Mouse (Mus musculus) neural tube, embryonic 12.5 days (tissue): ENCODE measurements around the gene Dennd5b. TPM values are rescaled to one million over a fixed set of nuclear protein-coding genes. Genes with fewer than 3 reads are reported as not detected.

Source experiments
- ATAC-seq: fragments of 200-750 bp; cut with Nextera tagmentation; 2 replicates; pipeline ENCODE4 v1.8.0; 2017; ENCODE audit warnings: low read depth, mild to moderate bottlenecking, moderate TSS enrichment, moderate library complexity; ENCODE audit not compliant: low FRiP score
- H3K27ac ChIP-seq: fragments of 300-500 bp; sonication (generic); 2 replicates; pipeline ENCODE4 v1.5.1; 2016
- H3K27me3 ChIP-seq: fragments of 300-500 bp; sonication (generic); replicated peaks from 2 replicates; pipeline ENCODE4 v1.6.1; 2016; ENCODE audit warnings: mild to moderate bottlenecking
- H3K36me3 ChIP-seq: fragments of 300-500 bp; sonication (generic); 2 replicates; pipeline ENCODE4 v1.6.1; 2016; ENCODE audit warnings: mild to moderate bottlenecking
- H3K4me1 ChIP-seq: fragments of 300-500 bp; sonication (generic); 2 replicates; pipeline ENCODE4 v1.6.1; 2016
- H3K4me2 ChIP-seq: fragments of 300-500 bp; sonication (generic); replicated peaks from 2 replicates; pipeline ENCODE4 v1.6.1; 2016; ENCODE audit warnings: mild to moderate bottlenecking
- H3K4me3 ChIP-seq: fragments of 300-500 bp; sonication (generic); 2 replicates; pipeline ENCODE4 v1.5.1; 2016
- H3K9ac ChIP-seq: fragments of 300-500 bp; sonication (generic); 2 replicates; pipeline ENCODE4 v1.6.1; 2016; ENCODE audit warnings: mild to moderate bottlenecking
- H3K9me3 ChIP-seq: fragments of 300-500 bp; sonication (generic); 2 replicates; pipeline ENCODE4 v1.6.1; 2016; ENCODE audit warnings: mild to moderate bottlenecking
- WGBS: fragments of 180-500 bp; shearing (Covaris S2); methylation state at CpG from one replicate; pipeline ENCODE4 v1.1.7; 2016; 5-methylcytosine and 5-hydroxymethylcytosine counted together
- polyA plus RNA-seq: library from polyadenylated mRNA; unstranded; fragments of >200 nt; fragmentation: Nextera tagmentation; extraction: Ambion mirVana; gene quantifications from 2 replicates; pipeline ENCODE4 v1.2.1, GENCODE M21; 2016

Dennd5b gene
- polyA plus RNA-seq, 1 experiment from 2014 or later, result 20.0 TPM

DNA sequence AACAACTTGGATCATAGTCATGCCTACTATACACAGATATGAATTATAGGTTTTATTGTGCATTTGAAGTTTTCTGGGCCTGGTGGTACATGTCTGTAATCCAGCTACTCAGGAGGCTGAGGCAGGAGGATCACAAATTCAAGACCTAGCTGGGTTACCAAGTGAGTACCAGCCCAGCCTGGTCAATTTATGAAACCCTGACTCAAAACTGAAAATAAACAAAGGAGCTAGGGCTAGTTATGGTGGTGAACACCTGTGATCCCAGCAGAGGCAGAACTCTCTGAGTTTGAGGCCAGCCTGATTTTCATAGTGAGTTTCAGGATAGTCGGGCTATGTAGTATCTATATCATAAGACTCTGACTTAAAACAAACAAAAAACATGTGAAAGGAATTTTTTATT lies 4.2 kb downstream of the Dennd5b start:
- Histone ChIP-seq H3K4me3 (no peak overlapping the region), H3K27me3 (no peaks in the 10 kb centered on the region), H3K36me3 (no peaks in the 10 kb centered on the region), H3K4me1 (peaks cover 6% of the 10 kb centered on the region; the same call in 1 of the 2 replicates), H3K4me2 (no peak overlapping the region), H3K9me3 (no peaks in the 10 kb centered on the region), H3K9ac (no peak overlapping the region), H3K27ac (no peak overlapping the region)
- ATAC-seq, result no peak
- WGBS, result 85% methylated on average over 1 of the region's 1 CpGs

DNA sequence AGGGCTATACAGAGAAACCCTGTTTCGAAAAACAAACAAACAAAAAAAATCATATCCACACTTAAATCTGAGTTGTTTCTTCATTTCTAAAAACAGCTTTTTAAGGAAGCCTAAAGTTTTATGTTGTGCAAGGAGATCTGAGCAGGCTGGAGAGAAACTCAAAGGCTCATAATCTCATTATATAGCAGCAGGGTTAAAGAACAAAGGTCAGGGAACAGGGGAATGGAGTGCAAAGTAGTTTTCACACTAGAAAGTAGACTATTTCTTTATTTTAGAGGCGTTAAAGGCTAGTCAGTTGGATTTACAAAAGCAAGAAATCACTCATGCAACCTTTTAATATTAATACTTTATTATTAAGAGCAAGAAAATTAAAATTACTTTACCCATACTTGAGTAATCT lies 5.2 kb downstream of the Dennd5b start:
- no peak for ATAC-seq
- no peak overlapping the region for H3K4me2 ChIP-seq
- H3K9me3 ChIP-seq, result no peaks in the 10 kb centered on the region
- WGBS, result 91% methylated on average over 2 of the region's 2 CpGs
- H3K27me3 ChIP-seq, result no peaks in the 10 kb centered on the region
- no peaks in the 10 kb centered on the region for H3K36me3 ChIP-seq
- no peak overlapping the region for H3K27ac ChIP-seq
- no peak overlapping the region for H3K4me3 ChIP-seq
- peaks cover 6% of the 10 kb centered on the region; the same call in 1 of the 2 replicates for H3K4me1 ChIP-seq
- H3K9ac ChIP-seq, result no peak overlapping the region

DNA sequence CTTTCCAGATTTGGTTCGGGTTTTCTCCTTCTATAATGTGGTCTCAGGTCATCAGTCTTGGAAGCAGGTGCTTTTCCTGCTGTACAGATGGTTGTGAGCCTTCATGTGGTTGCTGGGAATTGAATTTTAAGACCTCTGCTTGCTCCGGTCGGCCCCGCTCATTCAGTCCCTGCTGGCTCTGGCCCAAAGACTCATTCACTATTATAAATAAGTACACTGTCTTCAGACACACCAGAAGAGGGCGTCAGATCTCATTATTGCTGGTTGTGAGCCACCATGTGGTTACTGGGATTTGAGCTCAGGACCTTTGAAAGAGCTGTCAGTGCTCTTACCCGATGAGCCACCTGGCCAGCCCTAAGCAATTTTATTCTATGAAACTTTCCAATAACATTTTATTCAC lies 6.1 kb downstream of the Dennd5b start:
- H3K36me3 ChIP-seq, result no peaks in the 10 kb centered on the region
- no peaks in the 10 kb centered on the region for H3K27me3 ChIP-seq
- no peaks in the 10 kb centered on the region for H3K9me3 ChIP-seq
- no peak overlapping the region for H3K4me2 ChIP-seq
- ATAC-seq, result no peak
- WGBS, result 68% methylated on average over 6 of the region's 6 CpGs
- no peak overlapping the region for H3K9ac ChIP-seq
- no peak overlapping the region for H3K27ac ChIP-seq
- H3K4me1 ChIP-seq, result peaks cover 6% of the 10 kb centered on the region; the same call in 1 of the 2 replicates
- H3K4me3 ChIP-seq, result no peak overlapping the region

DNA sequence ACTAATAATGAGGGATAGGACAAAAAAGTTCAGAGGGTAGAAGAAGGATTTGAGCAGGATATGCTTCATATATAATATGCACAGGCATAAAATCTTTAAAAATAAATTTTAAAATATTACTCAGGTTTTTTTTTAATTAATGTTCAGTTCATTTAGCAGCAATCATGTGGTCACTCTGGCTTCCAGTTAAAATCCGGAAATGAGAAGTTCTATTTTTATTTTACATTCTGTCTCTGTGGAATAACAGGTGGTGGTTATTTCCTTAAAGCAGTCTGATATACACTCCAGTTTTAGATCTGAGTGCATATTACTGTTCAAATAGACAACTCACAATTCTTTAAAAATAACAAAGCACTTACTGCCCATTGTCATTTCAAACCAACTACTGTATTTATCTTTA lies 6.9 kb downstream of the Dennd5b start:
- Histone ChIP-seq H3K27ac (no peak overlapping the region), H3K4me3 (no peak overlapping the region), H3K36me3 (no peaks in the 10 kb centered on the region), H3K4me1 (peaks cover 5% of the 10 kb centered on the region; the same call in 1 of the 2 replicates), H3K9ac (no peak overlapping the region), H3K27me3 (no peaks in the 10 kb centered on the region), H3K9me3 (no peaks in the 10 kb centered on the region), H3K4me2 (no peak overlapping the region)
- ATAC-seq, result no peak
- WGBS, result 88% methylated on average over 1 of the region's 1 CpGs

DNA sequence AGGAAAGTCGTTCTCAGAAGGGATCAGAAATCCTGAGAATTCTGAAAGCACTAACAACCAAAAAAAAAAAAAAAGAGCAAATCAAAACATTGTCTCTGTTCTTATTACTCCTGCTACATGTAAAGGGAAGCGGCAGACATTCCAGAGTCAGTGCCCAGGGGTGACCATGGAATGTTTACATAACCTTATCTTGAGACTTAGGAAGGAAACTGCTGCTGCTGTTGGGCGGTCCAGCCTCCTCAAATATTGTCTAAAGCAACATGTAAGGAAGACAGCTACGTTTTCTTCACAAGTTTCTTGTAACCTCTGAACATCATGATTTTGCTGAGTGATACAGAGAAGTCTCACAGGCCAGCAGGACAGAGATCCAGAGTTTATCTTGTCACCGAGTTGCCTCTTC lies 8.0 kb downstream of the Dennd5b start:
- H3K36me3 ChIP-seq, result no peaks in the 10 kb centered on the region
- no peaks in the 10 kb centered on the region for H3K4me1 ChIP-seq
- WGBS, result 60% methylated on average over 5 of the region's 5 CpGs
- no peak overlapping the region for H3K27ac ChIP-seq
- H3K9me3 ChIP-seq, result no peaks in the 10 kb centered on the region
- H3K9ac ChIP-seq, result no peak overlapping the region
- no peaks in the 10 kb centered on the region for H3K27me3 ChIP-seq
- ATAC-seq, result no peak
- no peak overlapping the region for H3K4me3 ChIP-seq
- H3K4me2 ChIP-seq, result no peak overlapping the region

DNA sequence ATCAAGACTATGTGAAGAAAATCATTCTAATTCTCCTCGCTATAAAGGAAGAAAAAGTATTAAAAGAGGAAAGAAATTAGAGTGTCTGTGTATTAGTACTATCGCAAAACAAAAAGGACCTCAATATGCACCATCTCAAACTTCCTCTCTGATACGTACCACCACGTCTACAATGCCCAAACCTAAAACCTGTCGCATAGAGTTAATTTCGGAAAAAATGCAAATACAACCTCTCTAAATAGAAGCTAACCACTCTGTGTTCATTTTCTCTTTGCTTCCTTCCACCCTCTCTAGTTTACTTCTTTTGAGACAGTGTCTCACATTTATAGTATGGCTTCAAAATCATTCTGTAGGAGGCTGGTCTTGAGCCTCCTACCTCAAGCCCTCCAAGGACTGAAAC lies 9.1 kb downstream of the Dennd5b start:
- H3K27me3 ChIP-seq, result no peaks in the 10 kb centered on the region
- no peak overlapping the region for H3K4me3 ChIP-seq
- H3K36me3 ChIP-seq, result no peaks in the 10 kb centered on the region
- H3K9me3 ChIP-seq, result no peaks in the 10 kb centered on the region
- no peak overlapping the region for H3K27ac ChIP-seq
- no peak overlapping the region for H3K9ac ChIP-seq
- no peak for ATAC-seq
- no peaks in the 10 kb centered on the region for H3K4me1 ChIP-seq
- H3K4me2 ChIP-seq, result no peak overlapping the region
- WGBS, result 96% methylated on average over 6 of the region's 6 CpGs

DNA sequence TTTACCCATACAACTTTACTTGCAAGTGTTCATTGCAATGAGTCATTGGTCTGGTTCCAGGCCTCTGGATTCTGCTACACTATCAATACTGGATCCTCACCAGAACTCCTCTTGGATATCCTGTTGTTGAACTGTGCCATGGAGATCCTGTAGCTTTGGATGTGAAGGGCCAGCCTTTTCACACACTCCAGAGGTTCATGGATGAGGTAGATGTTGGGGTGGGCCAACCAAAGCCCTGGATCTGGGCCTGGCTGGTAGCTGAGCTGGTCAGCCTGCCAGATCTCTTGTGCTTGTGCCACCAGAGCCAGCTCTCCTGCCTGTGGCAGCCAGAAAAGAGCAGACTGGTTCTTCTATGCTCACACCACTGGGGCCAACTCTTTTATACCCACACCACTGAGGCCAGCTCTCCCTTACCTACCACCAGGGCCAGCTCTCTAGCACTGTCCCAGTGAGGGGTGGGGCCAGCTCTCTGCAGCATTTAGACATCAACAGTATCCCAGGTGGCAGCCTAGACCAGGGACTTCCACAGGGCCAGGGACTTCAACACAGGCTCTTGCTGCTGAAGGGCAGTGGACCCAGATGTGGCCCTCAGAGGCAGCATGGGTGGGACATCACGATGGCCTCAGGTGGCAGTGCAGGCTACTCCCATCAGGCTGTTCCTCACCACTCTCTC lies 24.2 kb downstream of the Dennd5b start:
- Histone ChIP-seq H3K4me2 (no peak overlapping the region), H3K9ac (no peak overlapping the region), H3K36me3 (peaks cover 14% of the 10 kb centered on the region), H3K4me1 (no peaks in the 10 kb centered on the region), H3K4me3 (no peak overlapping the region), H3K27ac (no peak overlapping the region), H3K27me3 (no peaks in the 10 kb centered on the region), H3K9me3 (no peaks in the 10 kb centered on the region)
- 0 out of 2 replicates have a peak, but pooled peaks have one; percentile 41 for ATAC-seq
- 100% methylated on average over 1 of the region's 1 CpGs for WGBS

DNA sequence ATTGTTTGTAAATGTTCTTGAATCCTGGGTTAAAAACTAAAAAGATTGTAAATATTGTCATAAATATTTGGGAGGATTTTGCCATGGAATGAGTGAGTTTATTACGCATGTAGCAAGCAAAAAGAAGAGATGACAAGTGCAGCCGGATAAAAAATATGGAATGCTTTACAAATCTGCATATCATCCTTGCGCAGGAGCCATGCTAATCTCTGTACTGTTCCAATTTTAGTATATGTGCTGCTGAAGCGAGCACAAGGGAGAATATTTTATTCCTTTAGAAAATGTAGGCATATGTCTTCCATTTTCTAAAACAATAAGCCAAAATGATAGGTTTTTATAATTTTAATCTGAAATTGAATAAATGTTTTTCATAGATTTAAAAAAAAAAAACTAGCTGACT lies 27.6 kb downstream of the Dennd5b start:
- Histone ChIP-seq H3K27me3 (no peaks in the 10 kb centered on the region), H3K9ac (no peak overlapping the region), H3K27ac (no peak overlapping the region), H3K4me3 (no peak overlapping the region), H3K4me2 (no peak overlapping the region), H3K36me3 (peaks cover 14% of the 10 kb centered on the region), H3K4me1 (no peaks in the 10 kb centered on the region), H3K9me3 (no peaks in the 10 kb centered on the region)
- 96% methylated on average over 4 of the region's 4 CpGs for WGBS
- ATAC-seq, result no peak

DNA sequence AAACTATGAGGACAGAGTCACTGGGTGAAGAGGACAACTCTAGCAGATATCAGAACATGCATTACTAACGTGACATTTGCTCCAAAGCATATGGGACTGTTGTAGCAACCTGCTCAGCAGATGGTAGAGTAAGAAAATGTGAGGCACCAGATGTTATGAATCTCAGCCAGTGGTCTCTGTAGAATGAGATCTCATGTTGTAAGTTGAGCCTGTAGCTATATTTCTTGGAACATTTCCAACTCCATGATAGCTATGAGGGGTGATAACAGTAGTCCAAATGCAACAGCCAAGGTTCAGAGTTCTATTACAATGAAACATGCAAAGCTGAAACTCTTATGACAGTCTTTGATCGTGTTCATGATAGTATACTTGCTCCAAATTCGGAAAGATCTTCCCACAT lies 28.6 kb downstream of the Dennd5b start:
- Histone ChIP-seq H3K9me3 (no peaks in the 10 kb centered on the region), H3K4me2 (no peak overlapping the region), H3K4me3 (no peak overlapping the region), H3K4me1 (no peaks in the 10 kb centered on the region), H3K27me3 (no peaks in the 10 kb centered on the region), H3K36me3 (peaks cover 14% of the 10 kb centered on the region), H3K27ac (no peak overlapping the region), H3K9ac (no peak overlapping the region)
- no peak for ATAC-seq
- 82% methylated on average over 3 of the region's 3 CpGs for WGBS

DNA sequence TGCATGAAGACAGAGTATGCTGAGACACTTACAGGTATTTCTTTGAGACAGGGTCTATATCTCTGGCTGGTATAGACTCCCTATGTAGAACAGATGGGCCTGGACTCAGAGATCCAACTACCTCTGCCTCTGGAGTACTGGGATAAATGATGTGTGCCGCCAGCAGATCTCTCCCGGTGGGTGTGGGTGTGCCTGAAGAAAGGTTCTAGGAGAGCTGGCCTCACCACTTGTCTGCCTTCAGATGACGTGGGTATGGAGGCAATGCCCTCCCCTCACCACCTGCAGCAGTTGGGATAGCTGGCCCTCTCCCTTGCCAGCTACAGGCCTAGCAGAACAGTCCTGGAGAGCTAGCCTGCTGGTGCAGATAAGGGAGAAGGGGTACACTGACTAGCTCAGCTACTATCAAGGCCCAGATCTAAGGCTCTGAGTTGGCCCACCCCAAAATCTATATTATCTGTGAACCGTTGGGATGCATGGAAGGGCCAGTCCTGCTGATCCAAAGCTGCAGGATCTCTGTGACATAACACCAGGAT lies 30.8 kb downstream of the Dennd5b start:
- no peak overlapping the region for H3K27ac ChIP-seq
- H3K36me3 ChIP-seq, result peaks cover 9% of the 10 kb centered on the region; the same call in 1 of the 2 replicates
- no peak for ATAC-seq
- no peaks in the 10 kb centered on the region for H3K9me3 ChIP-seq
- no peaks in the 10 kb centered on the region for H3K4me1 ChIP-seq
- H3K4me3 ChIP-seq, result no peak overlapping the region
- H3K9ac ChIP-seq, result no peak overlapping the region
- 93% methylated on average over 4 of the region's 4 CpGs for WGBS
- no peak overlapping the region for H3K4me2 ChIP-seq
- no peaks in the 10 kb centered on the region for H3K27me3 ChIP-seq

DNA sequence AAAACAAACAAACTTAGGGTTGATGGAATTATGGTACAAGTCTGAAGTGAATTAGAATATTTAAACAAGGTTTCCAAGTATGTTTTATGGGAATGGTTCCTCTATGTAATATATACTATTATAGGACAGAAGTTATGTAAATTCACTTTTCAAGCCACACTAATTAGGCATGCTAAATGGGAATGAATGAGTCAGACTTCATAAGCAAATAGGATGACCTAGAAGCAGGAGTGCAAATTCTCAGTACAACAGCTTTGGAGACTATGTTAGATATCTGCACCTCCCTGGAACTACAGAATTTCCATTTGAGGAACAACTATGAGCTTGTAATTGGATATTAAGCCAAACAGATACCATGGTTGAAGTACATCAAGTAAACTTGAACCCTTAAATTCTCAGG lies 38.1 kb downstream of the Dennd5b start:
- H3K9ac ChIP-seq, result no peak overlapping the region
- H3K36me3 ChIP-seq, result peaks cover 6% of the 10 kb centered on the region; the same call in 1 of the 2 replicates
- ATAC-seq, result no peak
- H3K4me3 ChIP-seq, result no peak overlapping the region
- no peak overlapping the region for H3K27ac ChIP-seq
- H3K27me3 ChIP-seq, result no peaks in the 10 kb centered on the region
- no peaks in the 10 kb centered on the region for H3K9me3 ChIP-seq
- H3K4me2 ChIP-seq, result no peak overlapping the region
- no peaks in the 10 kb centered on the region for H3K4me1 ChIP-seq

DNA sequence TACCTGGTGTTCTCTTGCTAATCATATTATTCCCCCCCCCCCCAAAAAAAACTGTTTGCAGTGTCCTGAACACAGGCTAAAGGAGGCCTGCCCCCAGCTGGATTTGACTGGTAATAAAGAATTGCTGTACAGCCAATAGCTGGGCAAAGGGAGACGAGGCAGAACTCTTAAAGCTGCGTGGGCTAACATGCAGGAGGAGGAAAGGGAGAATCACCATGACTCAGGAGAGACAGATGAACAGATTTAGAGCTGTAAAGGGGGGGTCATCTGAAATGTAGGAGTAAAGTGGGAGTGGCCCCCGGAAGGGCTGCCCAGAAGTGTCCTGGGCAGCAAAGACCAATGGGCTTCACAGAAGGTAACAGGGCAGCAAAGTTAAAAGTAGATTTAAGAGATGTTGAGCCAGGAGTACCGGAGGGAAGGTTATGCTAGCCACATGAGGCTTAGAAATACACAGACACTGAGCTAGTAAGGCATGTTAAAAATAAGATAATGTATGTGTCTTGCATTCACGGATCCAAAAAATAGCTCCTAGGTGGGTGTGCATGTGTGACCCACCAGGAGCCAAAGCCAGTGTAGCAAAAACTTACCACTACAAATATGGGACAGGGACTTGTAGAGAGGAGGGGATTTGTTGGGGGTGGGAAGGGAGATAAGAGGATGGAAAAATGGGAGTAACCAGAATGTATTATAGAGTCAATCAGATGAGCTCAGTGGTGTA lies 40.7 kb downstream of the Dennd5b start:
- Histone ChIP-seq H3K36me3 (no peaks in the 10 kb centered on the region), H3K4me2 (no peak overlapping the region), H3K27ac (no peak overlapping the region), H3K4me1 (no peaks in the 10 kb centered on the region), H3K4me3 (no peak overlapping the region), H3K9me3 (no peaks in the 10 kb centered on the region), H3K9ac (no peak overlapping the region), H3K27me3 (no peaks in the 10 kb centered on the region)
- ATAC-seq, result no peak
- WGBS, result 86% methylated on average over 5 of the region's 5 CpGs
